Mouse (Mus musculus): Measurements from ENCODE around the gene Mpeg1.

DNA sequence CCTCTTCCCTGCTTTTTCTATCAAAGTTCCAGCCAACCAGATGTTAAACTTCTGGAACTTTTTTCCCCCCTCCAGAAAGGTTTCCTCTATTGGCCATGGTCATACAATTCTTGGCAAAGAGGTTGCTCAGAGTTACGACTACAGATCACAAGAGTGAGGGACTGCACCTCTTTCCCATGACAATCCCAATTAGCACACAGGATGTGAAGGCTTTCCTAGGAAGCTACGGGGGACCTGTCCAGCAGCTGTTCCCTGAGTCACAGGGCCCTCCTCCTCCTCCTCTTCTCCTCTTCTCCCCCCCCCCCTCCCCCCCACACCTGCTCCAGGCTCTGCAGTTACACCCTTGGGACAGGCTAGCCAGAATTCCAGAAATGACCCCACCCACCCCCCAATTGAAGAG is 38.9 kb downstream of the Mpeg1 start:
- no peak for TF ChIP-seq POLR2A (IDR thresholded peaks at IDR 0.05; ENCODE audit: borderline replicate concordance, low read depth, low read length)
- TF ChIP-seq CTCF (IDR thresholded peaks at IDR 0.05; ENCODE audit: low read depth, low read length) = no peak
